In the genomic region with DNA sequence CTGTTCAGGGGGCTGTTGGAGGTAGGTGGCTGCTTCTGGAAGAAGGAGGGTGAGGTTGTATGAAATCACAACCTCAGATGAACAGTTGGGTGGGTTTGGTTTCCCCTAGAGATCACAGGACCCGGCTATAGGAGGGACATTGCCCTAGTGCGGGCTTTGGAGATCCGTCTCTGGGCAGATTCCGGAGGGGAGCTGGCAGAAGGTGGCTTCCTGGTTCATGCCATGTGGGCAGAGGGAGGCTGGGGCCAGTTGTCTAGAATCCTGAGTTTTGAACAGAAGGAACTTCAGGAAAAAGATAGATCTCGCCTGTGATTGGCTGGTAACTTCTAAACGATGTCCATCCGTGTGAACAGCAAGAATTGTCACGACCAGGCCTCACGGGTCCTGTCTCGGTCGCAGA, we compare ENCODE assay signal across 14 mouse cellular contexts. TPM values are rescaled to one million over a fixed set of nuclear protein-coding genes. Genes with fewer than 3 reads are reported as not detected.
A peak's percentile ranks its signal among the peaks of the same experiment; 100 is the strongest.
DNase-seq lines count a peak whose midpoint lies in the region; ATAC-seq and TF ChIP-seq lines count a peak whose summit lies in the region.
"Had no signal": no experiment of that assay in that cellular context is flagged by ENCODE, and none has a peak within 500 bp of the region (broad histone marks: within the 10 kb centered on the region; RNA-seq: fewer than 3 reads in every experiment).

No protein-coding gene starts in this region.

- H3K4me1 ChIP-seq in stomach, embryonic 14.5 days (ENCODE audit: control insufficient read depth, insufficient read depth, low read length) = peaks cover 49% of the 10 kb centered on the region
- peaks cover 6% of the 10 kb centered on the region; the same call in 1 of the 2 replicates for H3K4me1 ChIP-seq in stomach, postnatal 0 days (replicated peaks; ENCODE audit: control insufficient read depth, insufficient read depth)
- peaks cover 37% of the 10 kb centered on the region for H3K4me1 ChIP-seq in hindbrain, embryonic 11.5 days (replicated peaks; ENCODE audit: control insufficient read depth, insufficient read depth, low read length)
- H3K4me1 ChIP-seq in limb, embryonic 13.5 days = peaks cover 79% of the 10 kb centered on the region
- peaks cover 46% of the 10 kb centered on the region for H3K4me1 ChIP-seq in stomach, embryonic 15.5 days
- H3K4me1 ChIP-seq in liver, embryonic 12.5 days = peaks cover 15% of the 10 kb centered on the region; the same call in 1 of the 2 replicates
- H3K4me1 ChIP-seq in thymus, adult 2 months (replicated peaks; ENCODE audit: control insufficient read depth, insufficient read depth, low read length) = peaks cover 2% of the 10 kb centered on the region

- H3K36me3 ChIP-seq in stomach, embryonic 14.5 days (ENCODE audit: control insufficient read depth, insufficient read depth, low read length) = peaks cover 4% of the 10 kb centered on the region; the same call in 1 of the 2 replicates
- H3K36me3 ChIP-seq in stomach, postnatal 0 days (ENCODE audit: control insufficient read depth, insufficient read depth, low read length) = no peaks in the 10 kb centered on the region
- H3K36me3 ChIP-seq in hindbrain, embryonic 11.5 days (ENCODE audit: control insufficient read depth, insufficient read depth, low read length) = 0 out of 2 replicates have a peak, but pooled peaks cover 2% of the 10 kb centered on the region
- peaks cover 22% of the 10 kb centered on the region for H3K36me3 ChIP-seq in limb, embryonic 13.5 days
- no peaks in the 10 kb centered on the region for H3K36me3 ChIP-seq in stomach, embryonic 15.5 days
- H3K36me3 ChIP-seq in liver, embryonic 12.5 days = no peaks in the 10 kb centered on the region
- H3K36me3 ChIP-seq in thymus, adult 2 months (ENCODE audit: control insufficient read depth, insufficient read depth, low read length) = no peaks in the 10 kb centered on the region

- no peak for TF ChIP-seq EP300 in stomach, postnatal 0 days (optimal IDR thresholded peaks at IDR 0.05)

- H3K9me3 ChIP-seq in stomach, embryonic 14.5 days (ENCODE audit: control insufficient read depth, low read depth, low read length) = no peaks in the 10 kb centered on the region
- H3K9me3 ChIP-seq in stomach, postnatal 0 days (ENCODE audit: control insufficient read depth, low read length) = no peaks in the 10 kb centered on the region
- no peaks in the 10 kb centered on the region for H3K9me3 ChIP-seq in hindbrain, embryonic 11.5 days (ENCODE audit: control insufficient read depth, low read length)
- H3K9me3 ChIP-seq in limb, embryonic 13.5 days = no peaks in the 10 kb centered on the region
- no peaks in the 10 kb centered on the region for H3K9me3 ChIP-seq in stomach, embryonic 15.5 days
- H3K9me3 ChIP-seq in liver, embryonic 12.5 days (replicated peaks) = no peaks in the 10 kb centered on the region

- TF ChIP-seq POLR2A in thymus, adult 2 months (IDR thresholded peaks at IDR 0.05; ENCODE audit: control insufficient read depth, extremely low read depth, insufficient read depth, low read length, poor library complexity) = no peak

- no peak for ATAC-seq in stomach, embryonic 14.5 days (ENCODE audit: insufficient number of reproducible peaks, insufficient read depth, low FRiP score, low read depth)
- ATAC-seq in stomach, postnatal 0 days (ENCODE audit: low FRiP score, low TSS enrichment) = no peak
- ATAC-seq in hindbrain, embryonic 11.5 days (ENCODE audit: low FRiP score) = no peak
- no peak for ATAC-seq in limb, embryonic 13.5 days (ENCODE audit: low FRiP score, low read depth)
- no peak for ATAC-seq in stomach, embryonic 15.5 days (ENCODE audit: insufficient read depth, low FRiP score, low read depth)
- no peak for ATAC-seq in liver, embryonic 12.5 days
- ATAC-seq in erythroid progenitor cell, adult 5-6 weeks (replicated peaks; ENCODE audit: low FRiP score, poor library complexity, severe bottlenecking) = no peak

- H3K27me3 ChIP-seq in stomach, embryonic 14.5 days (ENCODE audit: control insufficient read depth, insufficient read depth, low read length) = no peaks in the 10 kb centered on the region
- H3K27me3 ChIP-seq in stomach, postnatal 0 days (ENCODE audit: control insufficient read depth, insufficient read depth, low read length) = no peaks in the 10 kb centered on the region
- no peaks in the 10 kb centered on the region for H3K27me3 ChIP-seq in hindbrain, embryonic 11.5 days (ENCODE audit: control insufficient read depth, insufficient read depth, low read length)
- H3K27me3 ChIP-seq in limb, embryonic 13.5 days = no peaks in the 10 kb centered on the region; the same call in 1 of the 2 replicates
- H3K27me3 ChIP-seq in stomach, embryonic 15.5 days (replicated peaks) = no peaks in the 10 kb centered on the region; the same call in 1 of the 2 replicates
- peaks cover 100% of the 10 kb centered on the region for H3K27me3 ChIP-seq in liver, embryonic 12.5 days (replicated peaks)
- H3K27me3 ChIP-seq in thymus, adult 2 months (ENCODE audit: control insufficient read depth, insufficient read depth, low read length) = peaks cover 20% of the 10 kb centered on the region

- WGBS in stomach, embryonic 14.5 days = 78% methylated on average over 11 of the region's 11 CpGs
- 68% methylated on average over 11 of the region's 11 CpGs for WGBS in stomach, postnatal 0 days
- 55% methylated on average over 11 of the region's 11 CpGs for WGBS in hindbrain, embryonic 11.5 days
- 79% methylated on average over 11 of the region's 11 CpGs for WGBS in limb, embryonic 13.5 days
- 70% methylated on average over 11 of the region's 11 CpGs for WGBS in stomach, embryonic 15.5 days
- WGBS in liver, embryonic 12.5 days (ENCODE audit: insufficient replicate concordance) = 71% methylated on average over 11 of the region's 11 CpGs
- WGBS in thymus, adult 2 months = 85% methylated on average over 11 of the region's 11 CpGs

- DNase-seq in stomach, postnatal 0 days (ENCODE audit: low spot score) = no peak
- DNase-seq in hindbrain, embryonic 11.5 days (ENCODE audit: low spot score) = no peak
- no peak for DNase-seq in thymus, adult 2 months
- DNase-seq: kidney, adult 9 months; lung, postnatal 10 days; right cerebral cortex, postnatal 14 days had no signal

- peak overlapping the region; percentile 92; the same call in 1 of the 2 replicates for H3K4me2 ChIP-seq in stomach, embryonic 14.5 days (replicated peaks; ENCODE audit: low read depth, low read length)
- H3K4me2 ChIP-seq in stomach, postnatal 0 days (replicated peaks; ENCODE audit: low read depth) = no peak overlapping the region
- H3K4me2 ChIP-seq in hindbrain, embryonic 11.5 days (replicated peaks; ENCODE audit: low read depth, low read length) = peak overlapping the region; percentile 74
- H3K4me2 ChIP-seq in limb, embryonic 13.5 days (replicated peaks) = peak overlapping the region; percentile 96; the same call in 1 of the 2 replicates
- 0 out of 2 replicates have a peak overlapping the region, but pooled peaks have one; percentile 91 for H3K4me2 ChIP-seq in stomach, embryonic 15.5 days
- no peak overlapping the region for H3K4me2 ChIP-seq in liver, embryonic 12.5 days

- no peak overlapping the region for H3K9ac ChIP-seq in stomach, embryonic 14.5 days (replicated peaks; ENCODE audit: low read depth, low read length)
- H3K9ac ChIP-seq in stomach, postnatal 0 days (ENCODE audit: low read length) = no peak overlapping the region
- peak overlapping the region; percentile 99 for H3K9ac ChIP-seq in hindbrain, embryonic 11.5 days (ENCODE audit: low read depth, low read length)
- H3K9ac ChIP-seq in limb, embryonic 13.5 days = 0 out of 2 replicates have a peak overlapping the region, but pooled peaks have one; percentile 19
- H3K9ac ChIP-seq in stomach, embryonic 15.5 days = no peak overlapping the region
- no peak overlapping the region for H3K9ac ChIP-seq in liver, embryonic 12.5 days

- TF ChIP-seq CTCF in stomach, postnatal 0 days (IDR thresholded peaks at IDR 0.05; ENCODE audit: low read depth) = no peak
- no peak for TF ChIP-seq CTCF in thymus, adult 2 months (IDR thresholded peaks at IDR 0.05; ENCODE audit: borderline replicate concordance, control insufficient read depth, extremely low read depth, insufficient read depth, low read length, poor library complexity)

- H3K27ac ChIP-seq in stomach, embryonic 14.5 days (ENCODE audit: low read length) = no peak overlapping the region
- H3K27ac ChIP-seq in stomach, postnatal 0 days (replicated peaks) = no peak overlapping the region
- peak overlapping the region; percentile 100 for H3K27ac ChIP-seq in hindbrain, embryonic 11.5 days (ENCODE audit: low read depth, low read length)
- H3K27ac ChIP-seq in limb, embryonic 13.5 days = no peak overlapping the region
- no peak overlapping the region for H3K27ac ChIP-seq in stomach, embryonic 15.5 days
- no peak overlapping the region for H3K27ac ChIP-seq in liver, embryonic 12.5 days
- no peak overlapping the region for H3K27ac ChIP-seq in thymus, adult 2 months (ENCODE audit: control insufficient read depth, insufficient read depth, low read length)

- H3K4me3 ChIP-seq in stomach, embryonic 14.5 days (ENCODE audit: low read depth, low read length) = no peak overlapping the region
- no peak overlapping the region for H3K4me3 ChIP-seq in stomach, postnatal 0 days (ENCODE audit: low read depth, low read length)
- H3K4me3 ChIP-seq in hindbrain, embryonic 11.5 days (ENCODE audit: low read depth, low read length) = peak overlapping the region; percentile 97
- no peak overlapping the region for H3K4me3 ChIP-seq in limb, embryonic 13.5 days
- no peak overlapping the region for H3K4me3 ChIP-seq in stomach, embryonic 15.5 days (replicated peaks)
- H3K4me3 ChIP-seq in liver, embryonic 12.5 days = no peak overlapping the region
- no peak overlapping the region for H3K4me3 ChIP-seq in thymus, adult 2 months (ENCODE audit: control insufficient read depth, insufficient read depth, low read length)
- H3K4me3 ChIP-seq: myocyte had no signal

RNA-seq across cellular contexts. Expression of gene Msi1, which starts 3.0 kb away (rescaled TPM):
- polyA plus RNA-seq in stomach, embryonic 14.5 days (2014; fragmentation: Nextera tagmentation; extraction: Ambion mirVana) = 15.7 and 17.2 TPM in 2 replicates
- 3.2 and 3.6 TPM in 2 replicates for polyA plus RNA-seq in stomach, postnatal 0 days (2015; fragmentation: Nextera tagmentation; extraction: Ambion mirVana)
- 136 and 141 TPM in 2 replicates for polyA plus RNA-seq in hindbrain, embryonic 11.5 days (2014; fragmentation: Nextera tagmentation; extraction: Ambion mirVana)
- polyA plus RNA-seq in limb, embryonic 13.5 days (2015; fragmentation: Nextera tagmentation; extraction: Ambion mirVana) = 18.2 and 18.4 TPM in 2 replicates
- polyA plus RNA-seq in stomach, embryonic 15.5 days (2015; fragmentation: Nextera tagmentation; extraction: Ambion mirVana) = 8.0 and 8.3 TPM in 2 replicates
- polyA plus RNA-seq in liver, embryonic 12.5 days (2016; fragmentation: Nextera tagmentation; extraction: Ambion mirVana) = 2.5 and 2.7 TPM in 2 replicates
- total RNA-seq in erythroid progenitor cell, adult 5-6 weeks (2015; ENCODE audit: low replicate concordance) = not detected in 2 replicates
- total RNA-seq in erythroid progenitor cell, adult 5-6 weeks (2017; ENCODE audit: low replicate concordance) = not detected in 2 replicates
- polyA plus RNA-seq in thymus, adult 2 months (2012; rRNA removed) = 6.1 and 6.6 TPM in 2 replicates
- total RNA-seq: common myeloid progenitor, adult 5-6 weeks had no signal

RNA-seq across cellular contexts. Expression of gene Pla2g1b, which starts 33.7 kb away (rescaled TPM):
- 16.7 and 20.2 TPM in 2 replicates for polyA plus RNA-seq in stomach, embryonic 14.5 days (2014; fragmentation: Nextera tagmentation; extraction: Ambion mirVana)
- 464 and 489 TPM in 2 replicates for polyA plus RNA-seq in stomach, postnatal 0 days (2015; fragmentation: Nextera tagmentation; extraction: Ambion mirVana)
- 0.56 and 1.1 TPM in 2 replicates for polyA plus RNA-seq in hindbrain, embryonic 11.5 days (2014; fragmentation: Nextera tagmentation; extraction: Ambion mirVana)
- polyA plus RNA-seq in limb, embryonic 13.5 days (2015; fragmentation: Nextera tagmentation; extraction: Ambion mirVana) = not detected in 2 replicates
- polyA plus RNA-seq in stomach, embryonic 15.5 days (2015; fragmentation: Nextera tagmentation; extraction: Ambion mirVana) = 12.0 and 15.4 TPM in 2 replicates
- polyA plus RNA-seq in liver, embryonic 12.5 days (2016; fragmentation: Nextera tagmentation; extraction: Ambion mirVana) = 0.42 and 0.69 TPM in 2 replicates
- total RNA-seq in erythroid progenitor cell, adult 5-6 weeks (2015; ENCODE audit: low replicate concordance) = not detected in 2 replicates
- total RNA-seq in erythroid progenitor cell, adult 5-6 weeks (2017; ENCODE audit: low replicate concordance) = not detected in 2 replicates
- polyA plus RNA-seq in thymus, adult 2 months (2012; rRNA removed) = 1.2 and 1.8 TPM in 2 replicates
- total RNA-seq: common myeloid progenitor, adult 5-6 weeks; left cerebral cortex, postnatal 36 days had no signal
- polyA plus RNA-seq: myocyte had no signal

RNA-seq across cellular contexts. Expression of gene Sirt4, which starts 52.1 kb away (rescaled TPM):
- 20.9 and 23.5 TPM in 2 replicates for polyA plus RNA-seq in stomach, embryonic 14.5 days (2014; fragmentation: Nextera tagmentation; extraction: Ambion mirVana)
- 10.1 and 11.5 TPM in 2 replicates for polyA plus RNA-seq in stomach, postnatal 0 days (2015; fragmentation: Nextera tagmentation; extraction: Ambion mirVana)
- polyA plus RNA-seq in hindbrain, embryonic 11.5 days (2014; fragmentation: Nextera tagmentation; extraction: Ambion mirVana) = 21.3 and 23.1 TPM in 2 replicates
- 25.8 and 27.5 TPM in 2 replicates for polyA plus RNA-seq in limb, embryonic 13.5 days (2015; fragmentation: Nextera tagmentation; extraction: Ambion mirVana)
- 21.7 and 26.6 TPM in 2 replicates for polyA plus RNA-seq in stomach, embryonic 15.5 days (2015; fragmentation: Nextera tagmentation; extraction: Ambion mirVana)
- polyA plus RNA-seq in liver, embryonic 12.5 days (2016; fragmentation: Nextera tagmentation; extraction: Ambion mirVana) = 6.3 and 7.5 TPM in 2 replicates
- total RNA-seq in erythroid progenitor cell, adult 5-6 weeks (2015; ENCODE audit: low replicate concordance) = 1.8 TPM in 1 of 2 replicates, not detected in the other
- total RNA-seq in erythroid progenitor cell, adult 5-6 weeks (2017; ENCODE audit: low replicate concordance) = 3.3 TPM in 1 of 2 replicates, not detected in the other
- polyA plus RNA-seq in thymus, adult 2 months (2012; rRNA removed) = 47.2 and 48.6 TPM in 2 replicates

Comparison
In these comparisons a context has a peak if more than half of its experiments do, and no peak if none do; other contexts are left out.
1. H3K4me2 ChIP-seq: peak in stomach, embryonic 14.5 days (single experiment), hindbrain, embryonic 11.5 days (single experiment), limb, embryonic 13.5 days (single experiment) and stomach, embryonic 15.5 days (single experiment); none in stomach, postnatal 0 days (single experiment) and liver, embryonic 12.5 days (single experiment).
2. RNA of gene Pla2g1b, which starts 33.7 kb away (polyA plus RNA-seq): 464 to 489 TPM in stomach, postnatal 0 days; 16.7 to 20.2 TPM in stomach, embryonic 14.5 days, 12.0 to 15.4 TPM in stomach, embryonic 15.5 days, 1.2 to 1.8 TPM in thymus, adult 2 months, 0.56 to 1.1 TPM in hindbrain, embryonic 11.5 days, 0.42 to 0.69 TPM in liver, embryonic 12.5 days and not detected in limb, embryonic 13.5 days; every median in the first group is over 10 times any median in the second.
3. H3K9ac ChIP-seq: peak in hindbrain, embryonic 11.5 days (single experiment) and limb, embryonic 13.5 days (single experiment); none in stomach, embryonic 14.5 days (single experiment), stomach, postnatal 0 days (single experiment), stomach, embryonic 15.5 days (single experiment) and liver, embryonic 12.5 days (single experiment).